Mouse (Mus musculus): ENCODE measurements around the gene Nolc1. TPM values are rescaled to one million over a fixed set of nuclear protein-coding genes. Genes with fewer than 3 reads are reported as not detected.

Nolc1 gene
- total RNA-seq, 1 experiment from 2014 or later = 59.2 TPM

GRCm38 (mm10) chr19:46041933-46042475, 33.7 kb upstream of the Nolc1 start:
- peak; percentile 96 for DNase-seq

- DNase-seq = peak; percentile 70
Observed at GRCm38 (mm10) chr19:46042476-46043011, 33.1 kb upstream of the Nolc1 start.

- DNase-seq = no peak
Observed at GRCm38 (mm10) chr19:46043380-46043779, 32.3 kb upstream of the Nolc1 start.

- DNase-seq = peak; percentile 79
Observed at GRCm38 (mm10) chr19:46044271-46044992, 31.2 kb upstream of the Nolc1 start, which contains the start of gene Pprc1. Gene Pprc1, plus strand, starts transcription at chr19:46044886.

GRCm38 (mm10) chr19:46044993-46045695, 30.5 kb upstream of the Nolc1 start, which contains the start of gene Ldb1:
Gene Ldb1, minus strand, starts transcription at chr19:46045214.
- peak; percentile 94 for DNase-seq

GRCm38 (mm10) chr19:46045696-46046311, 29.9 kb upstream of the Nolc1 start:
- peak; percentile 75 for DNase-seq

- DNase-seq = no peak
Observed at GRCm38 (mm10) chr19:46046621-46047025, 29.0 kb upstream of the Nolc1 start.

- no peak for DNase-seq
Observed at GRCm38 (mm10) chr19:46047426-46047825, 28.2 kb upstream of the Nolc1 start.

- no peak for DNase-seq
Observed at GRCm38 (mm10) chr19:46049129-46049528, 26.5 kb upstream of the Nolc1 start.

GRCm38 (mm10) chr19:46050462-46050861, 25.2 kb upstream of the Nolc1 start:
- no peak for DNase-seq

GRCm38 (mm10) chr19:46055752-46056387, 19.8 kb upstream of the Nolc1 start:
- no peak for DNase-seq

- DNase-seq = peak; percentile 95
Observed at GRCm38 (mm10) chr19:46056388-46056946, 19.2 kb upstream of the Nolc1 start.

- DNase-seq = peak; percentile 92
Observed at GRCm38 (mm10) chr19:46056947-46057607, 18.6 kb upstream of the Nolc1 start.

- no peak for DNase-seq
Observed at GRCm38 (mm10) chr19:46058466-46058865, 17.2 kb upstream of the Nolc1 start.

- DNase-seq = no peak
Observed at GRCm38 (mm10) chr19:46060845-46061244, 14.8 kb upstream of the Nolc1 start.

- no peak for DNase-seq
Observed at GRCm38 (mm10) chr19:46068054-46068453, 7.6 kb upstream of the Nolc1 start.

GRCm38 (mm10) chr19:46073285-46073684, 2.4 kb upstream of the Nolc1 start:
- DNase-seq = no peak

- DNase-seq = no peak
Observed at GRCm38 (mm10) chr19:46074266-46074665, 1.4 kb upstream of the Nolc1 start.

GRCm38 (mm10) chr19:46078535-46078934, 2.9 kb downstream of the Nolc1 start:
- no peak for DNase-seq

- DNase-seq = no peak
Observed at GRCm38 (mm10) chr19:46085185-46085584, 9.5 kb downstream of the Nolc1 start.

- peak; percentile 74 for DNase-seq
Observed at GRCm38 (mm10) chr19:46086337-46086736, 10.7 kb downstream of the Nolc1 start.
